Mouse (Mus musculus): Measurements from ENCODE around the gene Arl6.

DNA sequence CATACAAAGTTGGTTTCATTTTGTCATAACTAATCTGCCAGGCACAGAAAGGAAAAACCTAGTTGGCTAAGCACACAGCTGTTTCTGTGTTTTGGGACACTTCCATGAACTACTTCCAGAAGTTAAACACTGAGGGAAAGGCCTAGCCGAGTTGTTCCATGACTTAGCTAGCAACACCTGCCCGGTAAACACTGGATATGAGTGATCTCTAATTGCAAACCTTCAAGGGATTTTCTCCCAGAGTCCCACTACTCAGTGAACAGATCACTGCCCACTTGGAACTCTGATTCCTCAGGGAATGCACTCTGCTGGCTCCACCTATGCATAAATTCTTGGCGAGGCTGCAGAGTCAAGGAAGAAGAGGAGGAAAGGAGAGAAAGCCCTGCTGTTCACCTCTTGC lies 44.5 kb downstream of the Arl6 start:
- TF ChIP-seq MAFK (IDR thresholded peaks at IDR 0.05; ENCODE audit: insufficient read depth, low read depth, low read length) = no peak
- no peak for TF ChIP-seq CHD2 (IDR thresholded peaks at IDR 0.05; ENCODE audit: low read depth, low read length)
- TF ChIP-seq HCFC1 (IDR thresholded peaks at IDR 0.05; ENCODE audit: borderline replicate concordance, insufficient read depth, low read length) = no peak
- no peak for TF ChIP-seq ZNF384 (IDR thresholded peaks at IDR 0.05; ENCODE audit: low read depth, low read length)

Data from ES-E14 (cell line).